ENCODE assay signal across 8 mouse cellular contexts in the genomic region with DNA sequence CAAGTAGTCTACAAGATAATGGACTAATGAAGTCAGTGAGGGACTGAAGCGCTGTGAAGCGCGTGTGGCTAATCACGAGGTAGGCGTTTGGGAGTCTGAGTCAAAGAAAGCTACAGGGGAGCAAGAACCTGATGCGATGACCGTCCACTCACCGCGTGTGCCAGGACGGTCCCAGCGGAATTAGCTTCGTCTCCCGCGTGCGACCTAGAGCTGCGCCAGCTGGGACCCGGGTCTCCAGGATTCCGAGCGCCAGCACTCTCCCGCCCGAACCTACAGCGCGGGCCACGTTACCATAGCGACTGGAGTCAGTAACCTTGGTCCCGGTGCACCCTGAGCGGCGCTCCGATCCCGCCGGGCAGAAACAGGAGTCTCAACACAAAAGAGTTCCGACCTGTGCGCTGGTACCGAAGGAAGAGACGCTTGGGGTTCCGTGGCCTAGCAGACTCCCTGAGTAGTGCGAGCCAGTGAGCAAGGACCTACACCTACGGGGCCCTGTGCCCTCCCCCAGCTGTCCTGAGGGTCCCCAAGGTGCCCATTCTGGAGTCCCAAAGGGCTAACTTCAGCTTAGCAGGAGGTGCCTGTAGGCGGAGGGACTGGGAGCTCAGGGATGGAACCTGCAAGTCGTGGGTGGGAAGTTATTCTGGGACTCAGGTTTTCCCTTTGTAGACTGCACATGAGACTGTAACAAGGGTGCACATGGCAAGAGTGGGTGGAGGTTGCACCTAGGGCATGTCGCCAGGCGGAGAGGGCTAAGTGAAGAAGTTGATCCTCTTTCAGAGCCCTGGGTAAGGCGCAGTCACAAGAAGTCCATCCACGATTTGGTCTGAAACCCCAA. TPM values are rescaled to one million over a fixed set of nuclear protein-coding genes. Genes with fewer than 3 reads are reported as not detected.
DNase-seq lines count a peak whose midpoint lies in the region; ATAC-seq and TF ChIP-seq lines count a peak whose summit lies in the region.

Gene Ccdc57, minus strand, starts transcription at position 309 of the 835 bp plus-strand sequence.

- H3K9me3 ChIP-seq in lung, postnatal 0 days (ENCODE audit: low read length): no peaks in the 10 kb centered on the region

- TF ChIP-seq EP300 in lung, postnatal 0 days (IDR thresholded peaks at IDR 0.05): no peak

- peak; percentile 93 to 95 for ATAC-seq in hematopoietic stem cell, adult 5-6 weeks (replicated peaks in 1 of 2; ENCODE audit: insufficient read depth in 1 of 2, low FRiP score in 2 of 2, low TSS enrichment in 1 of 2, low read depth in 1 of 2, poor library complexity in 2 of 2, severe bottlenecking in 2 of 2)
- ATAC-seq in lung, postnatal 0 days: peak; percentile 97

- no peaks in the 10 kb centered on the region for H3K36me3 ChIP-seq in lung, postnatal 0 days (ENCODE audit: insufficient read depth, low read length)

- H3K9ac ChIP-seq in lung, postnatal 0 days (replicated peaks; ENCODE audit: low read depth): peak within 1 kb of the TSS; percentile 41; the same call in 1 of the 2 replicates

- TF ChIP-seq POLR2A in cerebellum, adult 2 months (IDR thresholded peaks at IDR 0.05; ENCODE audit: borderline replicate concordance, insufficient read depth, low read length): peak; percentile 36; the same call in 1 of the 2 replicates

- H3K4me1 ChIP-seq in cerebellum, adult 2 months (ENCODE audit: control insufficient read depth, insufficient read depth, low read length): no peaks in the 10 kb centered on the region
- H3K4me1 ChIP-seq in lung, postnatal 0 days (ENCODE audit: insufficient read depth, low read depth, low read length): peaks cover 8% of the 10 kb centered on the region; the same call in 1 of the 2 replicates

- TF ChIP-seq CTCF in cerebellum, adult 2 months (IDR thresholded peaks at IDR 0.05; ENCODE audit: borderline replicate concordance, insufficient read depth, low read depth, low read length): no peak
- no peak for TF ChIP-seq CTCF in lung, postnatal 0 days (IDR thresholded peaks at IDR 0.05)

- H3K4me3 ChIP-seq in cerebellum, adult 2 months (replicated peaks; ENCODE audit: insufficient read depth, low read depth, low read length): peak within 1 kb of the TSS; percentile 91
- peak within 1 kb of the TSS; percentile 74 for H3K4me3 ChIP-seq in lung, postnatal 0 days (ENCODE audit: low read depth, low read length)

- WGBS in cerebellum, adult 2 months: 9% methylated on average over 44 of the region's 44 CpGs
- WGBS in lung, postnatal 0 days: 13% methylated on average over 38 of the region's 44 CpGs

- H3K27me3 ChIP-seq in cerebellum, adult 2 months (ENCODE audit: control insufficient read depth, insufficient read depth, low read length): no peaks in the 10 kb centered on the region
- H3K27me3 ChIP-seq in lung, postnatal 0 days (replicated peaks; ENCODE audit: insufficient read depth, low read length): no peaks in the 10 kb centered on the region

- peak within 1 kb of the TSS; percentile 54; the same call in 1 of the 2 replicates for H3K27ac ChIP-seq in cerebellum, adult 2 months (ENCODE audit: insufficient read depth, low read length)
- no peak within 1 kb of the TSS for H3K27ac ChIP-seq in lung, postnatal 0 days (ENCODE audit: low read length)

- peak; percentile 85 for DNase-seq in MEL-GATA-1-ER (ENCODE audit: extremely low read depth, low read depth)
- peak; percentile 91 to 97 for DNase-seq in cerebellum, adult 2 months
- peak; percentile 91 for DNase-seq in forelimb bud, embryonic 11.5 days (ENCODE audit: low read depth, low spot score)
- DNase-seq in layer of hippocampus, adult 9-11 months: peak; percentile 89
- peak; percentile 90 for DNase-seq in lung, postnatal 0 days (ENCODE audit: low spot score)
- peak; percentile 95 for DNase-seq in ovary, postnatal 14 days (ENCODE audit: low spot score)
- peak; percentile 84 for DNase-seq in thymus, postnatal 14 days

- peak within 1 kb of the TSS; percentile 72 for H3K4me2 ChIP-seq in lung, postnatal 0 days (replicated peaks; ENCODE audit: low read depth, low read length)

RNA-seq across cellular contexts. Expression of gene Ccdc57, which starts in this region (rescaled TPM):
- polyA plus RNA-seq in cerebellum, adult 2 months (2012; rRNA removed): 4.4 TPM in 2 replicates
- total RNA-seq in hematopoietic stem cell, adult 5-6 weeks (2017): 9.2 and 10.0 TPM in 2 replicates
- polyA plus RNA-seq in lung, postnatal 0 days (2015; fragmentation: Nextera tagmentation; extraction: Ambion mirVana): 3.4 and 3.7 TPM in 2 replicates
